Mouse (Mus musculus) liver, postnatal 0 days (tissue): ENCODE measurements at regions not wholly inside any gene's neighbourhood (a gene's known extent, or its start where the extent isn't known, plus 50 kb on each side); places are given as distances from the start of the nearest gene placed in this dataset.

ENCODE experiments used
- CTCF ChIP-seq: sonication (generic); IDR thresholded peaks from 2 replicates; pipeline ENCODE4 v1.5.1; 2016; ENCODE audit warnings: antibody characterized with exemption, low read depth
- EP300 ChIP-seq: IDR thresholded peaks from 2 replicates; pipeline ENCODE4 v1.6.1; 2016; ENCODE audit warnings: antibody characterized with exemption, low read depth, mild to moderate bottlenecking

DNA sequence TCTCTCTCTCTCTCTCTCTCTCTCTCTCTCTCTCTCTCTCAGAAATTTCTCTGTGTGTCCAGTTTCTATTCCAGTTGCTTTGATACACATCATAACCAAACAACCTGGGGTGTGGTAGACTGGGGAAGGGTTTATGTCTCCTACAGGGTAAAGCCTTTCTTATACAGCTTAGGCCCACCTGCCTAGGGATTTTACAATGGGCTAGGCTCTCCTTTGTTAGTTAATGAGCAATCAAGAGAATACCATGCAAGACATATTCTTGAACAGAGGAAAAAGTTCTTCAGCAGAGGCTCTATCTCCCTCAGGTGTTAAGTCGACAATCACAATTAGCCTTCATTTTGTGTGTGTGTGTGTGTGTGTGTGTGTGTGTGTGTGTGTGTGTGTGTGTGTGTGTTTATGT is 151.0 kb downstream of the Tmx1 start:
- TF ChIP-seq CTCF, result no peak
- TF ChIP-seq EP300, result no peak
